Mouse (Mus musculus) megakaryocyte, embryonic 14.5 days (primary cell): ENCODE results near the gene Gast.

Experiments used
- FLI1 ChIP-seq: IDR thresholded peaks from 2 replicates; pipeline ENCODE4 v1.6.1; 2012; ENCODE audit warnings: low read length, inconsistent platforms, mixed read lengths
- GATA1 ChIP-seq: IDR thresholded peaks from 3 replicates; pipeline ENCODE4 v1.6.1; 2012; ENCODE audit warnings: mixed read lengths, low read length, inconsistent platforms, borderline replicate concordance

DNA sequence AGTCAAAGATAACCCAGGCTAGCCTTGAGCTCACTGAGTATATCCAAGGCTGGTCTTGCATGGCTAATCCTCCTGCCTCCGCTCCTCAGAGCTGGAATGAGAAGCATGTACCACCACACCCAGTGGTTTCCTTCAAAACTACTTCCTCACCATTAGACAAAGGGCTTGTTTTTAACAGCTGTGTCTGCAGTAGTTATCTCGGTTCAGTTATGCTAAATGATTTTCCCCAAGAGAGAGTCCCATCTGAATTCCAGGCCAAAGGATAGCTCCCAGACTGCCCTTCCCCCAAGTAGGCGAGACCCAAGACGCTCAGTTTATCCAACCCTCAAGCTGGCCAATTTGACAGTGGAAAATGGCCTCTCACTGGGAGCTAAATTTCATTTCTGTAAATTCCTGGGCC lies 41.8 kb downstream of the Gast start:
- TF ChIP-seq GATA1: no peak
- no peak for TF ChIP-seq FLI1
